Mouse (Mus musculus): ENCODE data around the gene Ace3.
"Not testable (repeated sequence)": the region's sequence is repeated elsewhere in the genome, so short reads cannot be mapped to it uniquely, and the experiment has no call there.

Ace3 gene

DNA sequence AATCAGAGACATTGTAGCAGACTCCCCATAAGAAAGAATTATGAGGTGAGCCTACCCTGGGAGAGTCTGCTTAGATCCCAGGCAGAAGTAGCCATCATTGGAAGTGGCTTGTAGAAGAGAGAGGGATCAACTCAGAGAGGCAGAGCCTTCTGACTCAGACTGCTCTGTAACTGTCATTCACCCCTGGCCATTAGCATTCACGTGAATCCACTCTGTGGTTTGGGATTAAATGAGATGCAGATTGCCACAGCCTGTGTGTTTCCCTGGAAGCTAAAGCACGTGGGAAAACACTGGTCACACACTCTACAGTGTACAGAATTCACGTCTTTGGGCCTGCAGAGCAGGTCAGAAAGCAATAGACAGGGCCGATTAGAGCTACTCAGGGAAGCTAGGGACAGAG lies 10.0 kb upstream of the Ace3 start:
- no peak for DNase-seq

DNA sequence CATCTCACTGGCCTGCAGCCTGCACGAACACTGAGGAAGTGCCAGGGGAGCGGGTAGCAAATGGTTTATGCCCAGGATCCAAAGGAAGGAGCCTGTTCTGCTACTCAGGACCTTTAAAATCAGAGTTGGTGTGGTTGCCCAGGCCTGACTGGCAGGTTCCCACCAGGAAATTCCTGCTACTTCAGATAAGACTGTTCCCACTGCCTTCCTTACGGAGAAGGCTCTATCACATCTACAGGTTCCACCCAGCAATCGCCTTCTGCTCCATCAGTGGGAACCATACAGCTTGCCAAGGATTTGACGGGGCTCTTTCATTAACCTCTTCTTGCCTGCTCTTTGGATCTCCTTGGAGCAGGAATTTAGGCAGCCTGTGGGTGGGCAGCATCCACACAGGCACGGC lies 7.0 kb upstream of the Ace3 start:
- peak; percentile 72 for DNase-seq

DNA sequence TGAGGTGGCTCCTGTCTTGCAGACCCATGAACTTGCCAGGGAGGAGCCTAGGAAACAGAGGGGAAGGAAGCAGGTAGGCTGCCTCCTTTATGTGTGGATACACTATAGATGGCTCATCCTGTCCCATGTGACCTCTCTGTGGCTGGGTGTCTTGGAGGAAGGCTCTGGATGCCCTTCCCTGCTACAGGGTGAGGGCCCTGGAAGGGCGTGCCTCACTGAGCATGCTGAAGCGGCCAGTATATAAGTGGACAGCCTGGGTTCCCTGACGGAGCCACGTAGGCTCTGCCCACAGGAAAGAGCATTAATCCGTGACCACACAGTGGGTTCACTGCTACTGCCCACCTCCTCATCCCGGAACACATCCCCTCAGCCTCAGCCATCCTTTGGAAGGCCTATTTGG lies 5.0 kb upstream of the Ace3 start:
- DNase-seq: no peak

DNA sequence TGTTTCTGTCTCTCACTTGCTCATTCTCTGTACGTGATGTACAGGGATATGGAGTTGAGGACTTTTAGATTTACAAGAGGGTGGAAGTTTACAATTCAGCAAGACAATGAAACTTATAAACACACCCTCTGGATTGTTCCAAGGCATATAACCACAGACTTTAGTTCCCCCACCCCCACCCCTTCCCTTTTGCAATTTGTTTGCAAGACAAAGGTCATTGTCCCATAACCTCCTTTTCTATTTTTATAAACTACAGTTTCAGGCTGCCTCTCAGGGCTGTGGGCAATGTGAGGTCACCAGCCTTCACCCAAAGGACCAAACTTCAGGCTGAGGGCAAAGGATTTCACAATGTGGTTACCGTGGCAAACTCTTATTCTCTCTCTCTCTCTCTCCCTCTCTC lies 4.2 kb upstream of the Ace3 start:
- no peak for DNase-seq

DNA sequence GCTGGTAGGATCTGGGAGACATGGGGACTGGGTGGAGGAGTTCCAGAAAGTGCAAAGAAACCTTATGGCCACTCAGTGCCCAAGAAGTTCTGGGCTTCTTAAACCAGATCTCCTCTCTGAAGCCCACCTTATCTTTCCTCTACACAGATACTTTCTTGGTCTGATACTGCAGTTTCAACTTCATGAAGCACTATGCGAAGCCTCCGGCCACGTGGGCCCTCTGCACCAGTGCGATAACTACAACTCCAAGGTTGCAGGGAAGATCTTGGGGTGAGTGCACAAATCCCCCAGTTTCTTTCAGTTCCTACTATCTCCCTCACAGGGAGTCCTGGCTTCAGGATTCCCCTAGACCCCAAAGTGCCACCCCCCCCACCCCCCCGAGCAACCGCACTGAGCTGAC lies 5.6 kb downstream of the Ace3 start:
- no peak for DNase-seq

DNA sequence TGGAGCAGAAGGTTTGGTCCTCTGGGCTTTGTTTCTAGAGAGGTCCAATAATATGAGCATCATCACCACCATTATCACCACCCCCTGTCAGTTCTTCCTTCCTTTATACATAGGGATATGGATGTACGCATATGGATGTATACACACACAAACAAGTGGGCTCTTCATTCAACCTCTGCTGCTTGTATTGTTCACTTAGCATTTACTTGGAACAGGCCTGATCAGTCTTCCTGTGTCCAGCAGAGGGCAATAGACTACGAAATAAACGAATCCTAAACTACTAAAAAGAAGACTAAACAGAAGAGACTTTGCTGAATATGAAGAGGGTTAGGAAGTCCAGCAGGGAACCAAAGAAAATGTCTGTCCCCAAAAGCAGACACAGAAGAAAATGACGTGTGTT lies 7.2 kb downstream of the Ace3 start:
- DNase-seq: peak; percentile 47 to 68

DNA sequence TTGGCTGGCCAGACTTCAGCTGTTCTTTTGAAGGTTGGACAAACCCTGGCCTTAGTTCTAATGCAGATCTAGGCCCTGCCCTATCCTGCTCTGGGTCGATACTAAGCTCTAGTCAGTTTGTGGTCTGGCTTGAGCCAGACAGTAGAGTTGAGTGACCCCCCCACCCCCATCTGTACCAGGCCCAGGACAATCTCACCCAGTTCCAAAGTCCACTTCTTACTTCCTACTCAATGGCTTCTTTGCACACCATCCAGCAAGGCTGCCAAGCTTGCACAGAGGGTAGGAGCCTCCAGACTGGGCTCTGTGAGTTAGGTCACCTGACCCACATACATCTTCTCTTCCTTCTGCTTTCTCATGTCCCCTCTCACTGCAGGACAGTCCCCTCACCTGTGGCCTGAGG lies 10.1 kb downstream of the Ace3 start:
- DNase-seq: no peak

DNA sequence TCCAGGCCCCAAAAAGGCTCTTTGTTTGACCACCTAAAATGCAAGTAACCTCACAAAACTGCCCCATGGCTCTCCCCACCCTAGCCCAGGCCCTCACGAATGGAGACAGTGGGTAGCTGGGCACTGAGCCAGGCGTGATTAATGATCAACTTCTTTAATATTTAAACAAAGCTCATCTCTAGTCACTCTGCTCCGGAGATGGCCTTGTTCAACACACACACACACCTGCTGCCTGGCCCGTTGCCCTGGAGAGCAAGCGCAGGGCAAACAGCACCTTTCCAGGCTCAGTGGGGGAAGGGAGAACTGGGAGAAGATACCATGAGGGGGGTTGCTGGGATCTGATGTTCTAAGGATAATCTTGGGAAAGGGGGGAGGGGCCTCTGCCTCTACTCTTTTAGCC lies 11.5 kb downstream of the Ace3 start:
- peak; percentile 54 to 56 for DNase-seq

DNA sequence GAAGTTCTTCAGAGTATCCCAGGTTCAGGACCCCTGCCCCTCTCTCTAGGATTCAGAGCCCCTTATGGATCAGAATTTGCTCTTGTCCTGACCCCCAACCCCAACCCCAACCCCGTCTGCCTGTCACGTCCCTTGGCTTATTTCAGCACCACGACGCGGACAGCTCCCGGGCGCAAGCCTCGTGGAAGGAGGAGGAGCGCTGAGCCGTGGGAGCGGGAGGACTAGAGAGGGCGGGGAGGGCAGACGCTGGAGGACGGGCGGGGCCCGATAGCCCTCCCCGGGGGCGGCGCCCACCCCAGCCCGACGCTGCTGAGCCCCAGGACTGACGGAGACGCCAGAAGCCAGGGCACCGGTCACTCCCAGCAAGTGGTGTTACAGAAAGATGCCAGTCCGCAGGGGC lies 13.3 kb downstream of the Ace3 start, which contains the start of gene Kcnh6:
TSS of gene Kcnh6 (plus strand) at position 304 of the 400 bp plus-strand sequence.
- peak in 1 of 2 experiments; percentile 53 for DNase-seq

DNA sequence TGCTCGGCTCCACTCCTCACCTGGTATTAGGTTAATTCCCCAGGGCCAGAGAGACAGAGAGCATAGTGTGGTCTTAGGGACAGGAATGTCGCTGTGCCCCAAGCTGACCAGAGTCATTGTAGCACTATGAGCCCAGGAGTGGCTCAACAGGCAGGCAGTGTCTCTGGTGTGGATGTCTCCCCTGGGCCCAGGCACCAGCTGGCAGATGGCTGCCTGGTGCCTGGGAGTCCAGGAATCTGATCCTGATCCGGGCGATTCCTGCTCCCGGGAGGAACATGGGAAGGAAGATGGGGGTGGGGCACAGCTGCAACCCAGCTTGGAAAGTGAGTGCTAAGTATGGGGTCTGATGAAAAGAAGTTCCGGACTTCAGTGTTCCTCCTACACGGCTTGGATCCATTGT lies 18.2 kb downstream of the Ace3 start:
- DNase-seq: no peak

DNA sequence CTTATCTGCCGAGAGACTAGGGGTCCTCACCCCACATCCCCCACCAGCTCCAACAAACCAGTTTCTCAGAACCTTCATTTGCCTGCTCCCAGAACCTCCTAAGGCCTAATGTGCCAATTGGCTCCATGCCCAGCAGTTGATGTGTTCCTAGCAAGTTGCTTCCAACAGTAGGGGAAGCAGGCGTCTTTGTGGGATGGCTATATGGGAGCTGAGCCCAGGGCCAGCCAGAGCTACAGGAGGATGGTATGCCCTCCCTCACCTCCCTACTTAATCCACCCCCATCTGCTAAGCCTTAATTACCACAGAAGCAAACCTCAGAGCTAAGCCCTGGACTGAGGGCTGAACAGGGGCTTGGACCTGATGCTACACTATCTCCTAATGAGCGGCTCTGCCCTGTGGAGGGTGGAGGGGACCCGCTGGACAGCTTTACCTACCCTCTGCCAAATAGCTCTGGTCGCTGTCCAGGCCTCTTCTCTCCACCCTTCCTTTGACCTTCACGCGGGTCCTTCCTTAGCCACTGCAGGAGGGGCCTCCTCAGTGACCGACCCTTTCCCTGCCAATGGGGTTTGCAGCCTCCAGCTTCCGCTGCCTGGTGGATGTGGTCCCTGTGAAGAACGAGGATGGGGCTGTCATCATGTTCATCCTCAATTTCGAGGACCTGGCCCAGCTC lies 19.2 kb downstream of the Ace3 start:
- peak; percentile 92 to 93 for DNase-seq

DNA sequence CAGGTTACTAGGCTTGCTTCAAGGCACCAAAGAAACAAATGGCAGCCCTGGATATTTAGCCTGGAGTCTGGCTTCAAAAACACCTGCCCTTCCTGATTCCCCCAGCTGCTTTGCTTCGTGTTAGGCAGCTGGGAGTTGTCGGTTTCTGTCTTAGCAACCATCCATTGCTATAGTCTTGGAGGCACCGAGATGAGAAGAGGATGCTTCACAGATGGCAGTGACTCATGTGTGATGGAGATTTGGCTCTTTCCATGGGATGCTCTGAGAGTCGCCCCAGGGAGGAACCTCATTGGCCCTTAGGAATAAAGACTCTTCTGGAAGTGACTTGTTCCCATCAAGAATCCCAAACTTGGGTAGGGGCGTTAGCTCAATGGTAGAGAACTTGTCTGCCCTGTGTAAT lies 22.0 kb downstream of the Ace3 start:
- DNase-seq: no peak

DNA sequence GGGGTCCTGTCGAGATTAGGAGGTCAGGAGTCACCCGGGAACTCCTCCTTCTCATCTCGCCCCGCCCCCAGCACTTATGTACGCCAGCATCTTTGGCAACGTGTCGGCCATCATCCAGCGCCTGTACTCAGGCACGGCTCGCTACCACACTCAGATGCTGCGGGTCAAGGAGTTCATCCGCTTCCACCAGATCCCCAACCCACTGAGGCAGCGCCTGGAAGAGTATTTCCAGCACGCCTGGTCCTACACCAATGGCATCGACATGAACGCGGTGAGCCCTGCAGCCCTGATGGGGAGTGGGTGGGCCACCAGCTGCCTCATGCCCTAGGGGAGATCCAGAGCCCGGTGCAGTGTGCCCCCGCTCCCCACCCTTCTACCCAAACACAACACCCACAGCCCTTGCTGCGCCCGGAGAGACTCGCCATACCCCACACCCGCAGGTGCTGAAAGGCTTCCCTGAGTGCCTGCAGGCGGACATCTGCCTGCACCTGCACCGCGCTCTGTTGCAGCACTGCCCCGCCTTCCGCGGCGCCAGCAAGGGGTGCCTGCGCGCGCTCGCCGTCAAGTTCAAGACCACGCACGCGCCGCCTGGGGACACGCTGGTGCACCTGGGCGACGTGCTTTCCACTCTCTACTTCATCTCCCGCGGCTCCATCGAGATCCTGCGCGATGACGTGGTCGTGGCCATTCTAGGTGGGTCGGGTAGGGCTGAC lies 25.7 kb downstream of the Ace3 start:
- DNase-seq: peak; percentile 58 to 63

DNA sequence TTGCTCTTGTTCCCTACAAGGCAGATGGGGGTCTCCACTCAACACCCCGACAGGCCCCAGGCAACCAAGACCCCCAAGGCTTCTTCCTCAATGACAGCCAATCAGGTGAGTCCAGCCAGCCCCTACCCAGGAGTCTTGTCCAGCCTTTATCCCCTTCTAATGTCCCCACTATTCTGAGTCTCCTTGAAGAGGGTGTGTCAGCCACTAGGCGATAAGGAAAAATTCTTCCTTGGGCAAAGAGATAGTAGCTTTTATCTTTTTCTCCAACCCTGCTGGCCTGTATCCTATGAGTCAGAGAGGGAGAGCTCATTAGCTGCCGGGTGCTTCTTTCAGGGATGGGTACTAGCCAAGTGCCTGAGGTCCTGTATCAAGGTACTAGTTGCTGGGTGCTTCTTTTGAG lies 31.3 kb downstream of the Ace3 start:
- DNase-seq: no peak

DNA sequence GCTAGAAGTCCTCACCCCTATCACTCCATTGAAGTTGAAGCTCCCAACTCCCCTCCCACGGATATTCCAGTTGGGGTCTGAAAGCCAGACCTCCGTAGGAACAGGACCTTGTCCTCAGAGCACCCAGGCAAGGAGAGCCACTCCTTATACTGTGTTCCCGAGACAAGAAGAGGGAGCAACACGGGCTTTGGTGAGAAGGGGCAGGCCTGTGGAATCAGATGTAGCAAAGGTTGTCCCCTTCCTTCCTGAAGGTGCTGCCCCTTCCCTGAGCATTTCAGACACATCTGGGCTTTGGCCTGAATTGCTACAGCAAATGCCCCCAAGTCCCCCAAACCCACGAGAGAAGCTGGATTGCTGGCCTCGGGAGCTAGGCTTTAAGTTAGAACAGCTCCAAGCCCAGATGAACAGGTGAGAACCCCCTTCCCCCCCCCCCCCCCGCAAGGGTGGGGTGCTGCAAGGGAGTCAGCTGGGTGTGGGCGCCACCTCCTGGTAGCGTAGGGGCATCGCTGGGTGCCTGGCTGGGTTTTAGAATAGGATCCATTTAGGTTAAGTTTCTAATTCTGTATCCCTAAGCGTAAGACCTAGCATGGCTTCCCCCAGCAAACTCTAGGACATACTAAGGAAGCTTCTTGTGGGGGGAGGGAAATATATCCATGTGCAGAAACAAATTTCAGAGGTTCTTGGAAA lies 32.1 kb downstream of the Ace3 start:
- peak; percentile 81 to 85 for DNase-seq

DNA sequence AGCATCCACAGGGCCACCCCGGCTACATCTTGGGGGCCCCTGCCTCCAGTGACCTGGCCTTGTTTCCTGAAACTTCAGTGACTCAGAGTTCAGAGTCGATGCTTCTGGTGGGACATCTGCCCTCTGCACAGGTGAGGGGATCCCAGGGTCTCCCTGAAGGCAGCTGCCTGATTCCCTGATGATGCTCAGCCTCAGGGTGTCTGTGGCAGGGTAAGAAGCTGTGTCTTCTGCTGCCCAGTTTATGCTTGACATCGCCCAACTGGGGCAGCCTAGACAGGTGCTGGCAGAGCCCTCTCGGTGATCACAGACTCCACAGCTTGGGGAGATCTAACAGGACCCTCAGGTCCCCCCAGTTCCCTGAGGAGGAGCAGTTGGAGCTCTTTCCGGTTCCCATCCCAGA lies 33.1 kb downstream of the Ace3 start:
- no peak for DNase-seq

DNA sequence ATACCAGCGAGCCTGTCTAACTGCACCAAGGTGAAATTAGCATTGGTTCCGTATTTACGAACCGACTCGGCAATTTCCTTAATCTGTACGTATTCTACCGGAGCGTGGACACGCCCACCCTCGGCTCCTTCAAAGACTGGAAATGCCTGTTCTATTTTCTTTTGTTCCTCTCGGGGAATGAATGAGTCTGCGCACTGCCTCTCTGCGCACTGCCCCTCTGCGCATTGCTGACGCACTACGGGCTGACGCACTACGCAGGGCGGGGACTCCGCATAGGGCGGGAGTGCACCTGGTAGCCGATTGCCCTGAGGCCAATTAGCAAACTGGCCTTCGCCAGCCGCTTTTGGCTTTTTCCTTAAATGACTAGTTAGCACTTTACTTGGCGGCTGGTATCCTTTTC lies 37.6 kb downstream of the Ace3 start:
- DNase-seq: not testable (repeated sequence)

DNA sequence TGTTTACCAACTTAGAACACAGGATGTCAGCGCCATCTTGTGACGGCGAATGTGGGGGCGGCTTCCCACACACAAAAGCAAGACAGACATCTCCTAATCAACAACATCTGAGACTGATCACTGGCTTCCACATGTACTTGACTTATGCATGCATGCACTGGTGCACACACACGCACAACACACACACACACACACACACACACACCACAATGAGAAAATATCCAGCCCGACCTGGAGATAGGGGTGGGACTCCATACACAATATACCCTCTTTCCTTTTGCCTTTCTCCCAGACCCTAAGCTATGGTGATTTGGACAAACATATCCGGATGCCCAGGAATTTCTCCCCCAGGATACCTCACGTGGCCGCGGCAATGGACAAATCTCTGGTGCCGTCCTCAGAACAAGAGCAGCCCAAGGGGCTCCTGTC lies 39.0 kb downstream of the Ace3 start:
- DNase-seq: no peak

DNA sequence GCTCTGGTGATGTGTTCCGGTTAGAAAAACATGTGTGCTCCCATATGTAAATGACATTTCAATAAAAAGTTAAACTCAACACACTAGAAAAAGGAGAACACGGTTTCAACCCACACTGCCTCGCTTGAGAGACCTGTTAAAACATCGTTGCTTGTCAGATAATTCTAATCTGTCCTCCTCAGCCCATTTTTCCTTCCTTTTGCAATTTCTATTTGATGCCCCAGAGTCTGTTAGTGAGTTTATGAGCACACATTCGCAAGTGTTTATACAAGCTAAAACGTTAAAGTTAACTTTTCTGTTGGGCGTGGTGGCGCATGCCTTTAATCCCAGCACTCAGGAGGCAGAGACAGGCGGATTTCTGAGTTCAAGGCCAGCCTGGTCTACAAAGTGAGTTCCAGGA lies 40.5 kb downstream of the Ace3 start:
- DNase-seq: no peak

DNA sequence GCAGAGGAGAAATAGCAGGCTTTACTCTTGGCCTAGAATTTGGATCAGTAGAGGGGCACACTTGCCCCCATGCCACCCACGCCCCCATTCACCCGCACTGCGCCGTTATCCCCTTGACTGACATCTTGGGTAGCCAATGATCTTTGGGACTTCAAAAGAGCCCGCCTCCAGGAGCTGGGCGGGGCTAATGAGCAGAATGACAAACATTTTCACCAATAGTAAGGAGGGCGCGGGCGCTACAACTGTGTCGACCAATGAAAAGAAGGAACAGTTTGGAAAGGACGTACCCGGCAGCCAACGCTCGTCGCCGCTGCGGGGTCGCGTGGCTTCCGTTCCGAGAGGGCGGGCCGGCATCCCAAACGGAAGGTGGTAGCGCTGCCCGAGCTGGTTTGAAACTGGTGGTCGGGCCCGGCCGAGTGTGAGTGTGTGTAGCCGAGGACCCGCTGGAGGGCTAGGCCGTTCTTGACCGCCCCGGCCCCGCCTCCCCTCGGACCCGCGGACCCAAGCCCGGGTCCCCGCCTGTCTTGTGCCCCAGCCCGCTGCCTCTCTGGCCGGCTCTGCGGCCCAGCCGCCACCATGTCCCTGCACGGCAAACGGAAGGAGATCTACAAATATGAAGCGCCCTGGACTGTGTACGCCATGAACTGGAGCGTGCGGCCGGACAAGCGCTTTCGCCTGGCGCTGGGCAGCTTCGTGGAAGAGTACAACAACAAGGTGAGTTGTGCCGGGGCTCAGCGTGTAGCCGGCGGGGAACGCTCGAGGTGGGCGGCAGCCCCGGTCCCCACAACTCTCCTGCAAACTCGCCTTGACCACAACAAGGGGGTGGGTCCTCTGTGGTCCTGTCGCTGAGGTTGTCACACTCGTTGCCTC lies 42.3 kb downstream of the Ace3 start, which contains the start of gene Dcaf7:
TSS of gene Dcaf7 (plus strand) at position 325 of the 870 bp plus-strand sequence.
- DNase-seq: peak; percentile 97 to 98

DNA sequence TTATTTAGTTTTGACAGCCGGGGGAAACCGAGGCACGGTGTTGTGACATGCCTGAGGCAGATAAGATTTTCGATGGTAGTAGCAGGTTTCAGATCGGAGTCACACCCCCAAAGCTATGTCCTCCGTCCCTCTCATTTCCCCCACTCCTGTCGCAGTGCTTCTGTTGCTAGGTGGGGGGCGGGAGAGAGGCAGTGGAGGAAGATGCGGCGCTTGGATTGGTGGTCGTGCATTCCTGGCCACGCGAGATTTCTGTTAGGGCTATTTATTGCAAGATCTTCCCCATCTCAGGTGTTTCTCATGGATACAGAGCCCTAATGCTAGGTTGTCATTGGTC lies 42.9 kb downstream of the Ace3 start:
- peak; percentile 93 to 94 for DNase-seq

DNA sequence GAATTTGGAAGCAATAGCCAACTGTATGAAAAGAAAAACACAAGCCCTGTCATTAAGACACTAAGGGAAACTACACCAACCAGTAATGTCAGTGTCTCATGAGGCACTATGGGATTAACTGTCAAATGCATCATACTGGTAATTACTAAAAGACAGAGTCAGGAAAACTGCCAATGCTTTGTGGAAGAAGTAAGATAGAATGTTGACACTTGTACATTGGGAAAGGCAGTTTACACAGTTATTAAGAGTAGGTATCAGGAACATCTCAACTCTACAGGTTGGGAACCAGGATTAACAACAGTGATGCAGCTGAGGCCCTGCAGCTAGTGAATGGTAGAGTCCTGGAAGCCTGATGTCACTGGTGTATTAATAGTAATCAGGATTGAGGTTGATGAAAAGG lies 49.9 kb downstream of the Ace3 start:
- no peak for DNase-seq

DNA sequence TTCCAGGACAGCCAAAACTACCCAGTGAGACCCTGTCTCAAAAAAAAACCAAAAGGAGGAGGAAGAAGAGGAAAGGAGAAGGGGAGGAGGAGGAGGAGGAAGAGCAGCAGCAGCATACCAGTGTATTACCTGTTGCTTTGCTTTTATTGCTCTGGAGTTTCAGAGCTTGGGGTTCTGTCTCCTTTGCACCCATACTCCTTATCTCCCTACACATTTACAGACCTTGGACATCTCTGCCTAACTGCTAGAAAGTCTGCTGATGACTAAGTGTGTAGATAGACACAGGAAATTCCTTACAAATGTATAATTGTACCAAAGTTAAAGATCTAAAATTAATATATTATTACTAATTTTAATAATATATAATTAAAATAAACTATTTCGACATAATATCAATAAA lies 50.8 kb downstream of the Ace3 start:
- no peak for DNase-seq

Measured in cerebellum, postnatal 10 days (tissue).